Mouse (Mus musculus) gastrocnemius, postnatal 36 days (tissue): ENCODE results near the gene Gpr27. TPM values are rescaled to one million over a fixed set of nuclear protein-coding genes. Genes with fewer than 3 reads are reported as not detected.
A peak's percentile ranks its signal among the peaks of the same experiment; 100 is the strongest.

Experiments
- DNase-seq, 2 experiments: peaks; one replicate each; pipeline ENCODE4 v3.0.0; 2022
- intact Hi-C: fragments of 180-260 bp; cut with DNase I; formaldehyde crosslinking; loops from one replicate; pipeline ENCODE4 v1.15.1; 2025
- long read RNA-seq, 2 experiments: library from polyadenylated mRNA; stranded (forward); transcript quantifications; one replicate each; pipeline ENCODE4 v2.0.0; 2021
- total RNA-seq, 2 experiments: library from RNA; stranded (reverse); gene quantifications; 2 replicates each; pipeline ENCODE4 v1.2.3; 2021

Gene Gpr27
- total RNA-seq: under 1 TPM; 0.66 to 0.96 TPM
- long read RNA-seq, experiment 1, partial matches to known transcripts: 0 of 2 reads
- long read RNA-seq, experiment 1, other reads (novel, unspliced or antisense): 0 of 2 reads
- long read RNA-seq, experiment 2, partial matches to known transcripts: 0 of 4 reads
- long read RNA-seq, experiment 2, other reads (novel, unspliced or antisense): 0 of 4 reads

- intact Hi-C loops: no loop called here
- peak in 1 of 2 experiments; percentile 25 for DNase-seq
Observed at GRCm38 (mm10) chr6:99692206-99692915, at the start of gene Gpr27. Gene Gpr27, plus strand, starts transcription at chr6:99692679.

GRCm38 (mm10) chr6:99643439-99644199, 48.9 kb upstream of the Gpr27 start:
- intact Hi-C loops: no loop called here
- peak in 1 of 2 experiments; percentile 49 for DNase-seq

- no peak for DNase-seq
- intact Hi-C loops: no loop called here
Observed at GRCm38 (mm10) chr6:99644386-99644785, 48.1 kb upstream of the Gpr27 start.

GRCm38 (mm10) chr6:99644876-99645275, 47.6 kb upstream of the Gpr27 start:
- no peak for DNase-seq
- intact Hi-C loops: no loop called here

- intact Hi-C loops: no loop called here
Observed at GRCm38 (mm10) chr6:99646344-99646743, 46.1 kb upstream of the Gpr27 start.

GRCm38 (mm10) chr6:99649307-99649706, 43.2 kb upstream of the Gpr27 start:
- intact Hi-C loops: no loop called here
- no peak for DNase-seq

More at GRCm38 (mm10) chr6:99646344-99646743, 46.1 kb upstream of the Gpr27 start:
- DNase-seq: no peak

GRCm38 (mm10) chr6:99652341-99652740, 40.1 kb upstream of the Gpr27 start:
- intact Hi-C loops: no loop called here
- no peak for DNase-seq

- intact Hi-C loops: no loop called here
- no peak for DNase-seq
Observed at GRCm38 (mm10) chr6:99654343-99654742, 38.1 kb upstream of the Gpr27 start.

GRCm38 (mm10) chr6:99655488-99655887, 37.0 kb upstream of the Gpr27 start:
- intact Hi-C loops: no loop called here
- no peak for DNase-seq

GRCm38 (mm10) chr6:99656088-99656487, 36.4 kb upstream of the Gpr27 start:
- no peak for DNase-seq
- intact Hi-C loops: no loop called here

GRCm38 (mm10) chr6:99658586-99658985, 33.9 kb upstream of the Gpr27 start:
- intact Hi-C loops: no loop called here
- DNase-seq: no peak

- no peak for DNase-seq
- intact Hi-C loops: no loop called here
Observed at GRCm38 (mm10) chr6:99660443-99660842, 32.0 kb upstream of the Gpr27 start.

GRCm38 (mm10) chr6:99663232-99663631, 29.2 kb upstream of the Gpr27 start:
- DNase-seq: no peak

GRCm38 (mm10) chr6:99665457-99666317, 26.8 kb upstream of the Gpr27 start:
- intact Hi-C loops: no loop called here
- no peak for DNase-seq

More at GRCm38 (mm10) chr6:99663232-99663631, 29.2 kb upstream of the Gpr27 start:
- intact Hi-C loops: no loop called here

- intact Hi-C loops: no loop called here
- peak; percentile 61 to 64 for DNase-seq
Observed at GRCm38 (mm10) chr6:99666318-99667171, 25.9 kb upstream of the Gpr27 start, which contains the start of the genes Eif4e3 and Gm20696. Gene Eif4e3, minus strand, starts transcription at chr6:99666771. Gene Gm20696, minus strand, starts transcription at chr6:99666797.

- intact Hi-C loops: no loop called here
- no peak for DNase-seq
Observed at GRCm38 (mm10) chr6:99667290-99667689, 25.2 kb upstream of the Gpr27 start.

- no peak for DNase-seq
- intact Hi-C loops: no loop called here
Observed at GRCm38 (mm10) chr6:99669481-99670325, 22.8 kb upstream of the Gpr27 start.

GRCm38 (mm10) chr6:99670481-99671119, 21.9 kb upstream of the Gpr27 start:
- intact Hi-C loops: no loop called here
- DNase-seq: peak in 1 of 2 experiments; percentile 30
